Mouse (Mus musculus) layer of hippocampus, adult 2 months (tissue): ENCODE measurements around the gene Epx. TPM values are rescaled to one million over a fixed set of nuclear protein-coding genes. Genes with fewer than 3 reads are reported as not detected.

Experiments
- DNase-seq, 2 experiments: peaks; one replicate each; pipeline ENCODE4 v3.0.0; 2022; ENCODE audit warnings: low spot score in 2 of 2
- H3K27ac ChIP-seq: fragments of 200-600 bp; 2 replicates; pipeline ENCODE4 v1.8.1; 2022
- H3K4me3 ChIP-seq: fragments of 200-600 bp; 2 replicates; pipeline ENCODE4 v1.8.1; 2022; ENCODE audit warnings: mild to moderate bottlenecking
- CTCF ChIP-seq: fragments of 200-600 bp; conservative IDR thresholded peaks from 2 replicates; pipeline ENCODE4 v1.8.1; 2022; ENCODE audit warnings: antibody characterized with exemption, mild to moderate bottlenecking, moderate library complexity
- total RNA-seq, 2 experiments: library from RNA; stranded (reverse); gene quantifications; 2 replicates each; pipeline ENCODE4 v1.2.3; 2021

Epx gene
- total RNA-seq, 2 experiments from 2014 or later: not detected

DNA sequence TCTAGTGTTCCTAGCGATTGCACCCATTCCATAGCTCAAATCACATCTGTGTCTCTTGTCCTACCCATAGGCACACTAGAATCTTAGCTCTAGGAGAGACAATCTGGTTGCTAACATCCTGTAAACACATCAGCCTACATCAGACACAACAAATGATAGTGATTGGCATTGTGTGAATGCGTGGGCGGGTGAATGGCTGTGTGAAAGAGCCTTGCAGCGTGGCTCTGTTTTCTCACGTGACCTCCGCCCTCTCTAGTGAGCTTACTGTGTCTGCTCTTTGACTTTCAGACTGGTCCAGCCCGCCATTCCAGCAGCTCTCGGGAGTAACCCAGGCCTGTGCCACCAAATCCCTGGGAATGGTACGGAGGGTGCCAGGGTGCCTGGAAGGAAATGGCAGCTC, 14.9 kb downstream of the Epx start:
- TF ChIP-seq CTCF: no peak
- H3K4me3 ChIP-seq: no peak overlapping the region

DNA sequence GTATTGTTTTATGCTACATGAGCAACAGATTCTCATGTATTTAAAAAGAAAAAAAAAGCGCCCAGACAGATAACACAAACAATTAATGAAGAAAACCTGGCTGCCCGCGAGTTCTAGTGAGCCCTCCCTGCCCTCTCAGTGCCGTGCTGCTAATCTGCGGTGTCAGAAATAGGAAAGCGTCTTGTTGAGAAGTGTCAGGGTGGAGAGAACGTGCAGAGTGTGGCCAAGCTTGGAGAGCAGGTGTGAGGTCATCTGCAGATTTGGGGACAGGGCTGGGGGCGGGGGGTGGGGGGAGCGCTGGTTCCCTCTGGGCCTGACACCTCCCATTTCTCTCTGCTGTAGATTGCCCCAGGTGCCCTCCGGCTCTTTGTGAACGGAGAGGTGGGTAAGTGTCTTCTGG, 16.1 kb downstream of the Epx start:
- no peak overlapping the region for H3K27ac ChIP-seq
- no peak for TF ChIP-seq CTCF
- no peak for DNase-seq
- H3K4me3 ChIP-seq: no peak overlapping the region

More for the DNA sequence above, 14.9 kb downstream of the Epx start:
- H3K27ac ChIP-seq: no peak overlapping the region
- no peak for DNase-seq

DNA sequence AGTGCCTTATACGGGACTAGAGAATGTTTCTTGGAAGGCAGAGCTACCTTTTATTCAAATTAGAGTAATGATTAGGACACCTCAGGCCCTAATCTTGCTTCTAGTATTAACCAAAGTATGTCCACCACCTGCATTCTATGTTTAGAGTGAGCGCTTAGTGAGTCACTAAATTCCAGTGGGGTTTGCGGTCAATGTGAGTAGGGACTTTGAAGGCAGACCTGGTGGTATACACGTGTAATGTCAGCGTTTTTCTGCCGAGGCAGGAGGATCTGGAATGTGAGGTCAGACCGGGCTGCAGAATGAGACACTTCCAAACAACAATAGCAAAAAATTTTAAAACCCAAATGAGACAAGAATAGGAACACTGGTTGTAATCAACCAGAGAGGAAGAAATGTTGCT, 20.8 kb downstream of the Epx start:
- H3K27ac ChIP-seq: no peak overlapping the region

DNA sequence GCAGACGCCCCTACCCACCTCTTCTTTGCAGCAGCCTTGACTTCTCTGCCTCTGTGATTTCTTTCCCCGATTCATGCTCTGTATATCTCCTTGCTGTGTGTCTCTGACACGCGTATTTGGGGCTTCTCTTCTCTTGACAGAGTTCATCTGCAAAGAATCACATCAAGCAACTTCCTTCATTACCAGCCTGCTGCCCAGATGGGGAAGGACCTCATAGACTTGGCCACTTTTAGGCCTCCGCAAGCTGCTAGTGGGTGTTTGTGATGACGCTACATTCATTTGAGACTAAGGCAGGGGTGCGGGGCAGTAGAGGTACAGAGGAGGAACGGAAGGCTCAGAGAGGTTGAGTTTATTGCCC, 21.8 kb downstream of the Epx start:
- peak overlapping the region; percentile 67 for H3K4me3 ChIP-seq
- TF ChIP-seq CTCF: no peak
- peak overlapping the region; percentile 88 for H3K27ac ChIP-seq
- peak; percentile 10 to 18 for DNase-seq

More for the DNA sequence above, 20.8 kb downstream of the Epx start:
- no peak for TF ChIP-seq CTCF
- no peak overlapping the region for H3K4me3 ChIP-seq
- DNase-seq: no peak

DNA sequence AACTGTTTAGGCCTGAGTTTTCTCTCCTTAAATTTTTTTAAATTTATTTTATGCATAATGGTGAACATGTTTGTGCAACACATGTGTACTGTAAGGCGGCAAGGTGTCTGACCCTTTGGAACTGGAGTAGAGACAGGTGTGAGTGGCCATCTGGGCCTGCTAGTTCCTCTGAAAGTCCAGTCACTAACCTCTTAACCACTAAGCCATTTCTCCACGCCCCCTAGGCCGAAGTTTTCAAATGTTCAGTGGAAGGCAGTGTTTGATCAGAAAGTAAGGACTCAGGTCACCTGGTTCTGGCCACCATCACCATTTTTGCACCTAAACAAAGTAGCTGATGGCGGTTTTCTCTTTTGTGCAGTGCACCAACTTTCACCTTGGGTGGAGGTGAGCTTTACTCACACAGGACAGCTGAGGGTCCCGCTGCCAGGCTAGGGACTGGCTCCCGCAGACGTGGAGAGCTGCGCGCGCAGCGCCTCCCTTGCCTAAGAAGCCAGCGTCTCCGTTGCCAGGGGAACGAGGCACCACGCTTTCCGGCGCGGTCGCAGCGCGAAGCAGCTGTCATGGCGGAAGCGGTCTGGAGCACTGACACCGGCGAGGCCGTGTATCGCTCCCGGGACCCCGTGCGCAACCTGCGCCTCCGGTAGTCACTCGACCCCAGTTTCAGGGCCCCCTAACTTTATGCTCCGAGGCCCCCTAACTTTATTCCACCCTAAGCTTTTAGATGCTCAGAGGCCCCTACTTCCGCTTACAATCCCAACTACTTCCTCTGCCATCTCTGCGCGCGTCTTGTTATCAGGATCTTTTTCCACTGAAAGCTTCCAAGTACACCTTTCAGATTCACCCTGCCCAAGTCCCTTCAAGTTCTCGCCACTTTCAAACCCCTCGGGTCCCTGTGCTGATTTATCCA, 22.4 kb downstream of the Epx start, which contains the start of gene Mks1:
Gene Mks1, plus strand, starts transcription at position 526 of the 907 bp plus-strand sequence.
- Histone ChIP-seq H3K4me3 (peak within 1 kb of the TSS; percentile 67), H3K27ac (peak within 1 kb of the TSS; percentile 88)
- DNase-seq: peak; percentile 84 to 88
- 0 out of 2 replicates have a peak, but pooled peaks have one; percentile 7 for TF ChIP-seq CTCF

DNA sequence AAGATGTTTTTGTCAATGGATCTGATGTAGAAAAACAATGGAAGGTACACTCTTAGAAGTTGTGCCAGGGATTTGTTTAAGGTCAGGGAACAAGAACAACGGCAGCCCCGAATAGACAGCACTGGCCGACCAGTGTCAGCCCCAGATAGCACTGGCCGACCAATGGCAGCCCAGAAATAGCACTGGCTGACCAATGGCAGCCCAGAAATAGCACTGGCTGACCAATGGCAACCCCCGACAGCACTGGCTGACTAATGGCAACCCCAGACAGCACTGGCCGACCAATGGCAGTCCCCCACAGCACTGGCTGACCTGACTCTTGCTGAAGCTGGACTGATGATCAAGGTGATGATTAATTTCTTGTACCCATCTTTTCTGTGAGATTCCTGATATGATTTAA, 27.5 kb downstream of the Epx start:
- no peak overlapping the region for H3K27ac ChIP-seq
- TF ChIP-seq CTCF: no peak
- no peak for DNase-seq
- no peak overlapping the region for H3K4me3 ChIP-seq

DNA sequence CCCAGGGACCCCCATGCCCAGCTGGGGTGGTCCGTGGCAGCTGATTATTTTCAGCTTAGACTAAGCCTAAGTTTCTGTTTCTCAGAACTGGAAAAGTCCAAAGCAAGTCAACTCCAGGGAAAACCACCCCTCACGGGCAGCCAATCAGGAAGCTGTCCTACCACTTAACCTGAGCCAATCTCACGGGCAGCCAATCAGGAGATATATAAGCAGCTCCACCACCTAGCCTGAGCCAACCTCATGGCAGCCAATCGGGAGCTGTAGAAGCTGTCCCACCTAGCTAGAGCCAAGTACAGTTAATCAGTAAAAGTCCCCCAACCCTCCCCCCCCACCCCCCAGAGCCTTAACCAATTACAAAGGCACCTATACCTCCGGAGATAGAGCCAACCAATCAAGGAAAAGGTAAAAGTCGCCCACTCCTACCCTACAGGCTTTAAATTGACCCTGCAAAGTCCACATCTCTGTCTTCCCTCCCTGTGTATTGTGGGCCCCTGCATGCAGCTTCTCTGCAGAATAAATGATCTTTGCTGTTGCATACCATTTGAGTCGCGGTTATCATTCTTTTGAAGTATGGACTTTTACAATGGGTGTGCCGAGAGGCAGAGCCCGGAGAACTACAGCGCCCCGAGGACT, 28.3 kb downstream of the Epx start:
- TF ChIP-seq CTCF: no peak
- no peak for DNase-seq
- H3K27ac ChIP-seq: no peak overlapping the region
- H3K4me3 ChIP-seq: no peak overlapping the region

DNA sequence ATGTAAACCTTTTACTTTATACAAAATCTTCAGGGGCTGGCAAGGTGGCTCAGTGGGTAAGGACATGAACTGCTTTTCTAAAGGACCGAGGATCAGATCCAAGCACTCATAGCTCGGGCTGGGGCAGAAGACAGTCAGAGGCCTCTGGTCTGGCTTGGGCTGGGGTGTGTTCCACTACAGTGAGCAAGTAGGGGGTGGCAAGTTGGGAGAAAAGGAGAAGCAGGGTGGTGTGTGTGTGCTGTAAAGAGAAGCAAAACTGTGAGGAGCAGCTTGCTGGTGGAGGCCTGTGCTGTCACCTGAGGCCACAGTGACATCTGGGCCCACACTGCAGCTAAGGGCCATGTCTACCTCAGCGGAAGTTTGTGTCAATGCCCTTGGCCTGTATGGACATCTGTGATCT, 33.9 kb downstream of the Epx start:
- Histone ChIP-seq H3K4me3 (no peak overlapping the region), H3K27ac (no peak overlapping the region)
- no peak for DNase-seq
- TF ChIP-seq CTCF: no peak

DNA sequence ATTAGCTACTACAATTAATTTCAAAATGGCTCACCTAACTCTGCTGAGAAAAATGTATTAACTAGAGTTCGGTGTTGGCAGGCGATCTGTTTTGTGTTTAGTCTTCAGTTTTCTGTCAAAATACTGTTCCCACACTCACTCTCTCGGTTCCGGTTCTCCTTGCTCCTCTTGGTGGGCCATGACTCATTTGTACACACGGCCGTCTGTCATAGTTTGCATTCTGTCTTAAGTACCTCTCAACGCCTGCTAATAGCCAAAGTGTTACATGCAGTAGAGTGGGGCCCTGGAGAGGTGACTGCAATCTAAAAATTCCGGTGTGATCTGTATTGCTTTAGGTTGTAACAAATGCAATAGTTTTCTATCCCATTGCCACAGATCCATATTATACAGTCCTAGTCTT, 34.7 kb downstream of the Epx start:
- no peak for DNase-seq
- Histone ChIP-seq H3K27ac (no peak overlapping the region), H3K4me3 (no peak overlapping the region)
- no peak for TF ChIP-seq CTCF

DNA sequence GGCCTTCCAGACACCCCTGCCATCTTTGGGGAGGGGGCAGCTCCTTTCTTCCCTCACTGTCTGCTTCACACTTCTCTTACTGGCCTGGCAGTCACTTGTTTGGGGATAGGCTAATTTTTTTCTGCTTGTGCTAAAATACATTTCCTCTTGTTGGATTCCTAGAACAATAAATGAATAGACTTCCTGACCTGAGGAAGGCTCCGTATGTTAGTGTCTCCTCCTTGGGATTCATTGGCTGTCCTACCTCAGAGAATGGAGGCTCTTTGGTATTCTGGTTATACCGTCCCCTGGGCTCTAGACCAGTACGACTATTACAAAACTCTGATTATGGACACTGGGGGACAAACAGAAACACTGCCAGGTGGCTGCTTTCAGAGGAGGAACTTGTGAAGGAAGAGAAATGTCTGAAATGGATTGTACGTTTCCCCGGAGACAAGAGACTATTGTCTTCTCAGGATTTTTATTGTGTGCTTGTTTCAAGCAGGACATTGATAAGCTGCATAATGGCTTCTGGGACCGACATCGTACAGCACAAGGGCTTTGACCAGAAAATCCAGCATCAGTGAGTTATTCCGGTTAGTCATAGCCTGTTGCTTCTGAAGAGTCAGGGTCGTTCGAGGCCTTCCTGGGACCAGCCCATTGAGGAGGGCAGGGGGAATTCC, 47.0 kb downstream of the Epx start, which contains the start of gene Lpo:
Gene Lpo, minus strand, starts transcription at position 51 of the 662 bp plus-strand sequence.
- peak within 1 kb of the TSS; percentile 57 for H3K27ac ChIP-seq
- DNase-seq: no peak
- H3K4me3 ChIP-seq: no peak within 1 kb of the TSS
- no peak for TF ChIP-seq CTCF

DNA sequence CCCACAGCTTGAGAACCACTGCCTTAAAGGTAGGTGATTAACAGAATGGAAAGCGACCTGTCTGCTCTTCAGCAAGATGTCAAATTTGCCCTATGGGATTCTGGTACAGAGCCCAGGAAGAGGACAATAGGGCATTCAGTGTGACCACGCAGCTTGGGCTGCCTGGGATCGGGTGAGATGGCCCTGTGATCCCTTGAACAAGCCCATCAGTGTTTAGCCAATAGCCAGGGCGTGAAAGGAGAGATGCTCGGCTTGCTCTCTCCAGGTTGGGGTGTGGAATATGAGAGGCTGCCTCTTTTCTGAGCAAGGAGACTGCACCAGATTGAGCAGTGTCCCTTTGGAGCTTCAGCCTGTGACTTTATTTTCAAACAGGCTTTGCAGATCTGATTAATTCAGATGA, 53.8 kb downstream of the Epx start:
- Histone ChIP-seq H3K27ac (peak overlapping the region; percentile 81), H3K4me3 (no peak overlapping the region)
- peak in 1 of 2 experiments; percentile 23 for DNase-seq
- TF ChIP-seq CTCF: no peak

DNA sequence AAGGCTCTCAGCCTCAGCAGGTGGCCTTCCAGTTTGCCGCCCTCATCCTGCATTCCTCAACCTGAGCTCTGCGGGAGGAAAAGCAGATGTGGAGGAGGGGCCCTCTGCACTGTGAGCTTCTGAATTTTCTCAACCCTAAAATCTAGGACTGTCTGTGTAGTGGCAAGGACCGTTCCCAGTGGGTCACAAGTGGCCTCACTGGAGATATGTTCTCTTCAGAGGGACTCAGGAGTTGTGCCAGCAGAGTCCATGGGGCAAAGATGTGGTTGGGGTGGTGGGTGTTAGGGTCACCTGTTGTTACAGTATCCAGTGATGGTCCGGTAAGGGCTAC, 57.9 kb downstream of the Epx start:
- TF ChIP-seq CTCF: no peak
- no peak for DNase-seq
- H3K27ac ChIP-seq: peak overlapping the region; percentile 61
- H3K4me3 ChIP-seq: peak overlapping the region; percentile 63
